Mouse (Mus musculus): ENCODE measurements around the gene Btbd18.
"Not testable (repeated sequence)": the region's sequence is repeated elsewhere in the genome, so short reads cannot be mapped to it uniquely, and the experiment has no call there.

Gene Btbd18

DNA sequence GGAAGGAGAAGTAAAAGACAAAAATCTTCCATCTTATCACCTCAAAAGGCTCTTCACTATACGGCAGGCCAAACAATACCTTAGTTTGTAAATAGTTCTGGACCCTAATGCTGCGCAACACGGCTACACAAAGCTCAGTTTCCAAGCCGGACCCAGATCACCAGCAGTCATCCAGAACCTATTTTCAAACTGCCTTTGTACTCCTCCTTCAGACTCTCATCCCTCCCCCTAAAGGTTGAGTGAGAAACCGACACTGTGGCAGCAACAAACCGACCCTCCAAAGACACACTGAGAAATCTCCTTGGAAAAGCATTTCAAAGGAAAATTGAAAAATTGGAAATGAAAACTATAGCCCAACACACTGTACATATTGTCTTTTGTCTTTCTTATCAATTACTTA lies 10.5 kb upstream of the Btbd18 start:
- no peak for DNase-seq

DNA sequence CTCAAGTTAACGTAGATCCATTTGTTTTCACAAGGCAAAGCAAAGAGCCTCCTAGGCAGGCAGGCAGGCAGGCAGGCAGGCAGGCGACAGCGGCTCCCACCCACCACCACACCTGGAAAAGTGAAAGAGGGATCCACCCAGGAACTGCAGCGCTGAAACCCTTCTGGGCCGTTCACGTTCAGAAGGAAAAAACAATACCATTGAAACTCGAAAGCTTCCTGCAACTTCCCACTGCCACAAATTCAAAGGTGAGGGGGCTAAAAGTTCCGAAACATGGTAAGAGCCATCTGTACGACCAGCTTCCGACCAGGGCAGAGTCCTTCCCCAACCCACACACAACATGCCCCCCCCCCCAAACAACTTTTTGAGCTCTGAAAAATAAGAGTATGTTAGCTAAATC lies 9.2 kb upstream of the Btbd18 start:
- DNase-seq, result no peak

DNA sequence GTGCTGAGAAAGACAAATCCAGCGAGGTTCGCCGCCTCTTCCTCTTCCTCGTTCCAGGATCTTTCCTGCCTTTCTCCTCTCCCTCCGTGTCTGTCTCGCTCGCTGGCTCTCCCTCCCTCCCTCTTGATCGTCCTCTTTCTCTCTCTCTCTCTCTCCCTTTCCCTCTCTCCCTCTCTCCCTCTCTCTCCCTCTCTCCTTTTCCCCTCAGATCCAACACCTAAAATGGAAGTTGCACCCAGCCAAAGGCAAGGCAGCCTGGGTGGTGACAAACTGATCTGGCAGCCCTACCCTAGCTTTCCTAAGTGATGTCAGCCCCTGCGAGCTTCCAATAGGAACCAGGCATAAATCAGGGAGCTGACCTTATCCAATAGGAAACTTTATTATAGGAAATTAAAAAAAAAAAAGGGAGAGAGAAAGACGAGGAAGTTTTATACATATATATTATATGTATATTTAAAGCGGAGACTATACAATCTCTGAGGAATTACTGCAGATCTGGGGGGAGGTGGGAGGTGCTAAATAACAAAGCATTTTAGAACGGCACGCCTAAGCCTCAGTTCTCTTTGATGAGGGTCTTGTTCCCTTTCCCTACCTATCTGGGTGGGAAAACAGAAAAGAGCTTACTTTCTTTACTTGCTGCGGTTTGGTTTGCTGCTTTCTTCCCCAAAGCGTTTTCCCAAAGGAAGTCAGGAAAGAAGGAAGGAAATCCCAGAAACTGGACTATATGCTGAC lies 8.2 kb upstream of the Btbd18 start, which contains the start of gene Ctnnd1:
Gene Ctnnd1, minus strand, starts transcription at position 302 of the 732 bp plus-strand sequence.
- no peak for DNase-seq

DNA sequence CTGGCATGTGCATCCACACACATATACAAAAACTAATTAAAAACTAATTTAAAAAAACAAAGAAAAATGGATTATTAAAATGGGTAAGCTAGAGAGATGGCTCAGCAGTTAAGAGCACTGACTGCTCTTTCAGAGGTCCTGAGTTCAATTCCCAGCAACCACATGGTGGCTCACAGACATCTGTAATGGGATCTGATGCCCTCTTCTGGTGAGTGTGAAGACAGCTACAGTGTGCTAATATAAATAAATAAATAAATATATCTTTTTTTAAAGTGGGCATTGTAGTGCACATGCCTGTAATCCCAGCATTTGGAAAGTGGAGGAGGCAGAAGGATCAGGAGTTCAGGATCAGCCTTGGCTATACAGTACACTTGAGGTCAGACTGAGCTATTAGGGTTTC lies 5.5 kb upstream of the Btbd18 start:
- DNase-seq, result no peak

DNA sequence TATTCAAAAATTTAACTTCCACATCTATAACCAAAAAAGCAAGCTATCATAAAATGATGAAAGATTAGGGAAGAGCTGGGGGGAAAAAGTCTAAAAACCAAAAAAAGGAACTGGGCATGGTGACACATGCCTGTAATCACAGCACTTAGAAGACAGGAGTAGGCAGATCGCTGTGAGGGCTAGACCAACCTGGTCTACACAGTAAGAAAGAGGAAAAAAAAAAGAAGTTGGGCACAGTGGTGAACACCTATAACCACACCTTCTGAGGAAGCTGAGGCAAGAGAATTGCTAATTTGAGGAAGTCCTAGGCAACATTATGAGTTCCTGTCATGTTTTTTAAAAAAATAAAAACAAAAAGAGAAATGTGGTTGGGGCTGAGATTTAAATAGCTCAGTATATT lies 3.0 kb upstream of the Btbd18 start:
- no peak for DNase-seq

DNA sequence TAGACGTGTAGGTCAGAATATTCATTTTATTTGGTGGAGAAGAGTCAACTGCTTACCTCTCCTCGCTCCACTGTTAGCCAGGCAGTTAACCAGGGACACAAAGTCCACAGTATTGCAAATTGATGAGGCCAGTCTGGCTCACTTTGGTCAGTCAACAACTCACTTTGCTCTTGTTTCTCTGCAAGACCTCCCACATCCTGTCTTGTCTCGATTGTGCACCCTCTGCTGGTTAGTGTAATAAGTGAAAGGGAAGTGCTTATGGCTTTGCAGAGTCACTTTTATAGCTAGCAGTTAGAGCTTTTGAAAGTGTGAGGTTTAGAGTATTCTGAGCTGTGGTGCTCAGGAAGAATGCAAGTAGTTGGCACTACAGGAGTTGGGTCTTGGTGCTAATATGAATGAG lies 1.4 kb downstream of the Btbd18 start:
- peak; percentile 48 for DNase-seq

DNA sequence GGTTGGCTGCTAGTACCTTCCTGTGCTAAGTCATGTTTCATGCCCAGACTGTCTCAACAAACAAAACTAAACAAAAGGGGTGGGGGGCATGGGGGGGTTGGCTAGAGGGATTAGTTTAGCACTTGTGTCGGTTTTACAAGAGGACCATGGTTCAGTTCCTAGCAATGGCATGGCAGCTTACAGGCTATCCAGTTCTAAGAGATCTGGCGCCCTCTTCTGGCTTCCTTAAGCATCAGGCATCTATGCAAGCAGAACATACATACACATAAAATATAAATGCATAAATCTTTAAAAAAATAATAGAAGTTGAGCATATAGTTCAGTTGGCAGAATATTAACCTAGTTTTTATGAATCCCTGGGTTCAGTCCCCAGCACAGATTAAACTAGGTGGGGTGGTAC lies 4.0 kb downstream of the Btbd18 start:
- DNase-seq, result peak; percentile 54

DNA sequence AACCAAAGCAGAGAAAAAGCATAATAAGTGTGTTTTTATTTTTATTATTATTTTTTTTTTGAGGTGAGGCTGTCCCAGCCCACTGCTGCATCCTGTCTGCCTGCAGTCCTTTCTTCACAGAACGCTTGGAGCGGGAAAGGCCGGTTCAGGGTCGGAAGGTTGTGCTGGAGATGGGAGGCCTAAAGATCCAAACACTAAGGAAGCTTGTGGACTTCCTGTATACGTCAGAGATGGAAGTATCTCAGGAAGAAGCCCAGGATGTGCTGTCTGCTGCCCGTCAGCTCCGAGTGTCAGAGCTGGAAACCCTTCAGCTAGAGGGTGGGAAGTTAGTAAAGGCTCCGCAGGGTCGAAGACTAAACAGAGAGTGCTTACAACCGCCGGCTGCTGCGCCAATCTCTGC lies 7.2 kb downstream of the Btbd18 start:
- no peak for DNase-seq

DNA sequence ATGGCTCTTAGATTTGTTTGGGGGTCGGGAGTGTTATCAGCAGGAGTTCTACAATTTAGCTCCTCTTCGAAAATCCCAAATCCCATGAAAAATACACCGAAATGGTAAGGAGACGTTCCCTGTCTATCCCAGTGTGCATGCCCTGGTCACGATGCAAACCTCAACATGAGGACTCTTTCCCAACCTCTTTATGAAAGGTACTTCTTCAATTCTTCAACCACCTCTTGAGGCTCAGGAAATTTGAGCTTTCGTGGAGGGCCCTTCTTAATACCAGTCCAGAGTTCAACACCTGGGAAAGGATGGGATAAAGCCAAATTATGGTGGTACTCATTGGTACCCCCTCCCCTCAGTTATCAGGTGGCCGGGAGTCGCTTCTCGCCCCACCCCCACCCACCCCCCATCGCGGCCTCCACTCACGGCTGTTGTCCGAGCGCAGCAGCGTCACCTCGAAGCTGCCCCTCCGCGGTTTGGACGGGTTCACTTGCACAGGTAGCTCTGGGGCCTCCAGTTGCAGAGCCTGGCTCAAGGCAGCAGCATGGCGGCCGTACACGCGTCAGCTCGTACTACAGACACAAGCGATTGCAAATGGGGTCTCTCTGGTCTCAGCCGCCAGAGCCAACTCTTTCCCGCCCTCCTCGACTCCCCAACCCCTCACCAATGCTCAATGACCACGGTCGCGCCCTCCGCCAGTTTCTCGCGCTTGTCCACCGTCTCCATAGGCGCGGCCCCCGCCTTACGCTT lies 11.1 kb downstream of the Btbd18 start:
- no peak for DNase-seq

DNA sequence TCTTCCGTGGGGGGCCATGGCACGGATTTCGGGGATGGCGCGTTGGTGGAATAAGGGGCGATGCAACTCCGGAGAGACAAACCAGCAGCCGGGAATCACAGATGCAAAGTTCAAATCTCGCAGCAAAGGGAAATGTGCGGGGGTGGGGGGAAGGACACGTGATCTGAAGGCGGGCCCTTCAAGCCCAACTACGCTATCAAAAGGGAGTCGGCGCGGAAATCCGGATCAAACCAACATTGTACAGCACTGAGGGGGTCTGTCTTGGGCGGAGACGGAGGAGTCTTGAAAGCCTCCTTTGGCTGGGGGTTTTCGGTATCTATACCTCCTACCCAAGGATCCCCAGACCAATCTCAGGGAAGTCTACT lies 11.7 kb downstream of the Btbd18 start, which contains the start of gene Selenoh:
Gene Selenoh, minus strand, starts transcription at position 202 of the 365 bp plus-strand sequence.
- DNase-seq, result peak; percentile 88

DNA sequence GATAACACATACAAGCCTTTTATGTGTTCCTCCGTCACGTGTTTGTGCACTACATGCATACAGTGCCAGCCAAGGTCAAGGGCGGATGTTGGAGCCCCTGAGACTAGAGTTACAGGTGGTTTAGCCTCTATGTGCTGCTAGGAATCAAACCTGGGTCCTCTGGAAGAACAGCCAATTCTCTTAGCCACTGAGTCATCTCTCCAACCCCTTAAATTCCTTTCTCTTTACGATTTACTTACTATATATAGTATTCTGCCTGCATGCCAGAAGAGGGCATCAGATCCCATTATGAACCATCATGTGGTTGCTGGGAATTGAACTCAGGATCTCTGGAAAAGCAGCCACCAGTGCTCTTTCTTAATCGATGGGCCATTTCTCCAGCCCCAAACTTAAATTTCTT lies 12.7 kb downstream of the Btbd18 start:
- DNase-seq, result not testable (repeated sequence)

DNA sequence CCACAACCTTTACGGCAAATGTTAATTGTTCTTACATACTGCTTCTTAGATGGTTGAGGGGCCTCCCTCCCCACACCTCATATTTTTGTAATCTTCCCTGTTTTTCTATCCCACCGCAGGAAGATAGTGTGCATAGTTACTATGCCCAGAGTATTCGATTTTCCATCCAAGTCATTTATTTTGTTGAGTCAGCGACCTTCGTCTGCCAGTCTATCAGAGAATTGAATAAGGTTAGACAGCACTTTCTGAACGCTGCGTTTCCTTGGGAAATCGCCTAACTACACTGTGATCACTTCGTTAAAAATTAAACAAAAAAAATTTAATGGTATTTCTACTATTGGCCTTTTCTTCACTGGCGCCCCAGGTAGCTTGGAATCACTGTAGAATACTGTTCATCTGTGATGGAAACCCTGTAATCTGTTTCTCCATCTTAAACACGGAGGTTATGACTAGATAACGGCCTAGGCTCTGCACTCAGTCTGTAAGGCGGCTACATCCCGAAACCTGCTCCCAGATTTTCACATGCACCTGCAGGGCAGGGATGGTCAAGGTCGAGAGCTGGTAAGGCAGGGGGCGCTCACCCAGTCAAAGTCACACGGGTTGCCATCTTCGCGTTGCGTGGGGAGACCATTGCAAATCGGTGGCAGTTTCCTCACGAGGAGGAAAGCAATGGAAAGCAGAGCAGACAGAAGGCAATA lies 18.5 kb downstream of the Btbd18 start:
- no peak for DNase-seq

DNA sequence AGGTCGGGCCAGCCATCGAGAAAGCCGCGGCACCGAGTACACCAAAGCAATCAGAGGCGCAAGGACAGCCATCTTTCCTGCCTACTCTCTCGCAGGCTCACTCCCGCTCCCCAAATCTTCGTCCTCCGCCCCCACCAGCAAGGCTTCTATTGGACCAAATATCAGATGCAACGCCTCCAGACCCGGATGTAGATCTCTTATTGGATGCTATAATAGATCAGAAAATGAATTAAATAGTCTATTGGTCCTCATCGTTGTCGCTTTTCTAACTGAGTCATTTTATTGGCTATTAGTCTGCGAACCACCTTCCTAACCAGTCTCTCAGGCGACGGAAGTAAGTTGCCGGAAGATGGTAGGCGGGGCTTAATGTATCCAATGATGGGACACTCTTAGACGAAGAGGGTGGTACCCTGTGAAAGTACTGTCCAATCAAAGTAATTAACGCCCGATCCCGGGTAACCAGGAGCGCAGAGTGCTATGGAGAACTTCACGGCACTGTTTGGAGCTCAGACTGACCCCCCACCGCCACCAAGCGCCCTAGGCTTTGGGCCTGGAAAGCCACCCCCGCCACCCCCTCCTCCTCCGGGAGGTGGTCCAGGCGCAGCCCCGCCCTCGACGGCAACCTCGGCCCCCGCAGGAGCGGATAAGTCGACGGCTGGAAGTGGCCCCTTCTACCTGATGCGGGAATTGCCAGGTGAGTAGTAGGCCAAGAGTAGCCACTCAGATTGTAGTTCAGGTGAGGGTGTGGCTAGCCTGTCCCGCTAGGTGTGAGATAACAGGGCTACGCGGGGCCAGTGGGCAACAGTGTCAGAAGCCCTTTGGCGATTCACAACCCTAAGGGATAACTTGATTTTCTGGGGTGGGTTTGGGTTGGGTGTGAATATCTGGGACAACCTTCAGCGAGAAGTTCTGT lies 19.3 kb downstream of the Btbd18 start, which contains the start of the genes Gm28635 and Med19:
Gene Gm28635, minus strand, starts transcription at position 74 of the 913 bp plus-strand sequence.
Gene Med19, plus strand, starts transcription at position 435 of the 913 bp plus-strand sequence.
- peak; percentile 88 for DNase-seq

DNA sequence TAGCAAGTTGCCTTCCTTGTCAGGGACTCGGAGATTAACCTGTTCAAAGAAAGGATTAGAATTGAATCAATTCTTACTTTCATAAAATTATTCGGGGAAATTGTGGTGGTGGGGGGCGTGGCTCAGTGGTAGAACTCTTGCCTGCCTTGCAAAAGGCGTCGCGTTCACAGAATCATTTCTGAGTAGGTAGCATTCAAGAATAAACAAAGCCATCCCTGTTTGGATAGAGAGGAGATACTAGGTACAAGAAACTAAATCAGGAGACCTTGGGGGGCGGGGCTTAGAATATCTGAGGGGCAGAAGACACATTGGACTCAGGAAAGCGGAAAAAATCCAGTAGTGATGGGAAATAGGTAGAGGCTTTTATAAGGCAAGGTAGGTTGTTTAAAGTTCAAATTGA lies 20.1 kb downstream of the Btbd18 start, which contains the start of gene Tmx2:
Gene Tmx2, minus strand, starts transcription at position 125 of the 400 bp plus-strand sequence.
- no peak for DNase-seq

DNA sequence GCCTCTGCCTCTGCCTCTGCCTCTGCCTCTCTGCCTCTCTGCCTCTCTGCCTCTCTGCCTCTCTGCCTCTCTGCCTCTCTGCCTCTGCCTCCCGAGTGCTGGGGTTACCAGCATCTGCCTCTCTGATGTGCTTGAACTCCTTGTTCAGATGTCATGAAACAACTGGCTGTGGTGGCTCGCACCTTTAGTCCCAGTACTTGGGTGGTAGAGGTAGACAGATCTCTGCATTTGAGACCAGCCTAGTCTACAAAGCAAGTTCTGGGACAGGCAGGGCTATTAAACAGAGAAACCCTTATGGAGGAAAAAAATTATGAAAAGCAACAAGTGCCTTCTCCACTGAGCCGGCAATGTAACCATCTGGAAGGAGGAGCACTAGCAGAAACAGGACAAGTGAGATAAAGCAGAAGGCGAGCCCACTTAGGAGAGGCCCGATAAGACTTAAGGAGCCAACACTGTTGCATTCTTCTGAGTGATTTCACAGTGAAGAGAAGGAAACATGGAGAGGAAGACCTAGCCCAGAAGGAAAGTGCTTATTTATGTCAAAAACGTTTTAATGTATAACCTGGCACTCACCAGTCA lies 23.8 kb downstream of the Btbd18 start:
- DNase-seq, result no peak

DNA sequence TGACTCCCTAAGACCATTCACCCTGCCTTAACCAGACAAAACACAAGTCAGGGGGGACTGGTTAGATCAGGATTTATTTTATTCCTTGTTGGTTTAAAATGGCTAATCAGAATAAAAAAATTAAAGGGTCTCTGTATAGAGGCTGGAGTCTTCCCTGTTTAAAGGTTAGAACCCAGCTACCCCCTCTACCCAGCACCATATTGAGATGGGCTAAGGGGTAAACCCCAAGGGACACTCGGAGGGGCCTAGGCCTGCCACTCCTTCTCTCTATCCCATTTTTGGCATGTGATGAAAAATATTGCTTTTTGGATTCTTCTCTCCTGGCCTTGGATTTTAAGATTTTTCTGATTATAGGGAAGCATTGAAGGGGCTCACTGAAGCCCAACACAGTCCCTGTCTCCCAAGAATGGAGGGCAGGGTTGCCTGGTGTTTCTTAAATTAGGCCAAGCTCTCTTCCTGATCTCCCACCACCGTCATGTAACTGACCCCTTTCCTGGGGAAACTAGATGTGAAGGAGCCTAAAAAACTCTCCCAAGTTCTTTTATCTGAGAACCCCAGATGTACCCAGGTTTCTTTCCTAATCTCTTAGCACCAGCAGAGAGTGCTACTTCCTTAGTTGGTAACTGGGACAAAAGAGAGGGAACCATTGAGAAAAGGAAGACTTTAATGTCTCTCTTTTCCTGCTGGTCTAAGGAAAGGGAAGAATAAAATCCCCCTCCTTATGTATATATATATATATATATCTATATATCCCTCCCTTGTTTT lies 29.4 kb downstream of the Btbd18 start:
- DNase-seq, result no peak

DNA sequence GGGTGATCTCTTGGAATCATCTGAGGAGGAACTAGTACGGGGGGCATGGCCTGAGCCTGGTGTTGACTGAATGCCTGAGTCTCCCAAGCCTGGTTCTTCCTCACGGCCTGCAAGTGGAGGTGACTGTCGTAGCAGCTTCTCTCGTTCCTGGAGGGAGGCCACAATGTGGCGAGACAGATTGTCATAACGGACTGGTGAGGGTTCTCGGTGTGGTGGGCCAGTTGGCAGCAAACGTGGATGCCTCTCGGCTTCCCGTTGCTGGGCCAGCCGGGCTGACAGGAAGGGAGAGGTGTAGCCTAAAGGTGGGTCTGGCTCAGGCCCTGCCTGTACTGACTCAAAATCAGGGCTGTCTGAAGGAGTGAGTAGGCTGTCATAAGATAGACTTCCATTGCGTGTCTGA lies 31.2 kb downstream of the Btbd18 start:
- no peak for DNase-seq

DNA sequence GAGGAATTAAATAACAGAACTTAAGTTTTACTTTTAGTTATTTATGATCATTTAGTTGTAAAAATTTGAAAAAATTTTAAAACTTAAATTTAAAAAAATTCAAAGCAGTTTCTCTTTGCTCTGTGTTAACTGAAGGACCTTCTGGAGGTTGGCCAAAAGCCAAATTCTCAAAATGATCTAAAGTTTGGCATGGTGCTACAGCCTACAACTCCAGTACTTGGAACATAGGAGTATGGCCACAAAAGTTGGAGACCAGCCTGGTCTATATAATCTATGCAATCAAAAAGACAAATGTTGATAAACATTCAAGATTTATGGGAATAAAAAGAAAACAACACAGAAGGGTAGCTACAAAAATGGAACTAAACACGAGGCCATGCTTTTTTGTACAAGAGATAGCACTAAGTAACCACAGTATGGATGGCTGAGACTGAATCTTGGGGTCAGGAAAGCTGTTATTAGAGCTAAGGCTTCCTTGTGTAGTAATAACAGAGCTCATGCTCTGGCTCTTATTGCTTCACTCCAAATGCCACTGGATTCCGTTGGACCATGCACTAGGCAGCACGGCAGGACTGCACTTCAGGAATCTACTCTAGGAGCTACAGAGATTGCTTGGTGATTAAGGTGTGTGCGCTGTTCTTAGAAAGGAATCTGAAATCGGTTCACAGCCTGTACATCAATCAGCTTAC lies 36.3 kb downstream of the Btbd18 start:
- DNase-seq, result no peak

DNA sequence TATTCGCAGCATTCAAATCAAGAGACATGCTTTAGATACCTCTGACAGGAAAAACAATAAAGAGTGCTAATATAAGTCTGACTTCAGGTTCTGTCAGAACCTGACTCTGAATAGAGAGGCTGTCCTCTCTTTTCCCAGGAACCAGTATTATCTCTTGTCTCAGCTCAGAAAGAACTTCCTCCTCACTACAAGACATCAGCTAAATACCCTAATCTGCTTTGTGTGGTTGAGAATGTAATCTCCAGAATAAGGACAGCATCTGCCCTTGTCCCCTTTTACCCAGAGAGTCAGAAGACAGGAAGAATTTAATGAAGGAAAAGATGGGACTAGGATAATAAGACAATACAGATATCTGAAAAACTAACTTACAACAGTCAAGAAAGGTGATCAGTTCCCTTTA lies 44.6 kb downstream of the Btbd18 start:
- DNase-seq, result no peak

DNA sequence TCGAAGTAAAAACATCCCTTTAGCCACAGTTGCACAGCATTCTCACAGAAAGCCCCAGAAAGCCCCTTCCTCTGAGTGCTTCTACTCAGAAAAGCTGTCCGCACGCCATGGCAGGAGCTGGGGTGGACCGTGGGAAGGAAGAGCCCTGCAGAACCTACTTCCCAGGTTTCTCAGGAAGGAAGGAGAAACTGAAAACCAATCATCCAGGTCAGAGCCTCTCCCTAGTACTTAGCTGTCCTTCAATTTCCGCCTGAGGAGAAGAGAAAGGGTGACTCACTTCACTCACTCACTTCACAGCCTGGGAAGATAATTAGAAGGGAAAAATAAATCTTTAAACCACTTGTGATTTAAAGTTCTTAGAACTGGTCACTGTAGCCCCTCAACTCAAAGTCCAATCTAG lies 45.5 kb downstream of the Btbd18 start:
- DNase-seq, result no peak

DNA sequence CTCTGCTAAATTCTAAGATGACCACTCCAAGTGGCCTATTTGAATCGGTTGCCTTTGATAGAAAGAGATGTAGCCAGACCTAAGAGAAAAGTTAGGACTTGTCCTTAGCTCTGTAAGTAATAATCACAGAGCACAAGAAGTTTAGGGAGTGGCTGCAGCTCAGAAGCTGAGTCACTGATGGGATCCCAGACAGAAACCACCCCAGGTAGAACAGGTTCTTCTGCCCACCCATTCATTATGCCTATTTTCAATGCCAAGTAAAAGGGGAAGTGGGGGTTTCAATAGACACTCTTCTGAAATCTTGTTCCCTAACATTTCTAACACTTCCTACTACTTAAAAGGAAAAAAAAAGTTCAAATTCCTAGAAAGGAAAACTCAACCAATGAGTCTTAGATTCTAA lies 46.4 kb downstream of the Btbd18 start:
- DNase-seq, result no peak
